Mouse (Mus musculus): Measurements from ENCODE around the gene Etv6. TPM values are rescaled to one million over a fixed set of nuclear protein-coding genes. Genes with fewer than 3 reads are reported as not detected.

Gene Etv6
- total RNA-seq, 2 experiments from 2014 or later = 16.9 to 18.5 TPM

DNA sequence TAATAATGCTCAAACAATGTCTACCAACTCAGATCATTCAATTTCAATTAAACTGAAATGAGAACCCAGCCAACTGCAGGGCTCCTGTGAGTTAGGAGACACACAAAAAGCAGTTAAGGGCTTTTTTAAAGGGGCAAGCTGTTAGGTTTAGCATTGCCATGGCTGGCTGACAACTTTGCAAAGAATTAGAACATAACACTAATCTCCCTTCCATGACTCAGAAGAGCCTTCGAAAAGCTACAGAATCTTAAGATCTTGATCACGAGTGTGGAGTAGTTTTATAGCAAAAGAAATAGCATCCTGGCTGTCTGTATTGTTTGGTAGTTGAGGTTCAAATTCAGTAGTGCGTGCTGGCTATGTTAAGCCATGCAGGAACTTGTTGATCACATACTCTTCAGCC is 182.9 kb downstream of the Etv6 start:
- DNase-seq (ENCODE audit: low spot score in 2 of 2) = peak in 1 of 2 experiments; percentile 39
- intact Hi-C loops (cut with DNase I) = loop anchor here (5.0 kb wide), 1 partner anchor 46 kb away; no protein-coding TSS in a partner anchor

DNA sequence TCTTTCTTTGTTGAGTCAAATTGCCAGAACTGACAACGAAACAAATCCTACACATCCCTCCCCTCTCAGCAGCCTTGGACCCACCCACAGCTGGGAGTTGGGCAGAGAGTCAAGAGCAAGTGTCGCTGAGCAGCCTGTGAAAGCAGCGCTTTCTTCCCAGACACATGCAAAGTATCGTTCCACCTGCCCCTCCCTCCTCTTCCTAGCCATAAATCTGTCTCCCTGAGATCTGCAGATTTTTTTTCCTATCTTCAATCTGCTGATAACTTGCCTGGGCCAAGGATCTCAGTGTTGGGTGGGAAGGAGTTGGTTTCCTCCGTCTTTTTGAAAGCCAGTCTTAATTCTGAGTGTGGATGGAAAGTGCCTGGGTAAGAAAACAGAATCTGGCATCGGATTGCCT is 183.9 kb downstream of the Etv6 start:
- intact Hi-C loops (cut with DNase I) = loop anchor here (5.0 kb wide), 1 partner anchor 47 kb away; no protein-coding TSS in a partner anchor
- DNase-seq (ENCODE audit: low spot score in 2 of 2) = peak; percentile 69 to 87

DNA sequence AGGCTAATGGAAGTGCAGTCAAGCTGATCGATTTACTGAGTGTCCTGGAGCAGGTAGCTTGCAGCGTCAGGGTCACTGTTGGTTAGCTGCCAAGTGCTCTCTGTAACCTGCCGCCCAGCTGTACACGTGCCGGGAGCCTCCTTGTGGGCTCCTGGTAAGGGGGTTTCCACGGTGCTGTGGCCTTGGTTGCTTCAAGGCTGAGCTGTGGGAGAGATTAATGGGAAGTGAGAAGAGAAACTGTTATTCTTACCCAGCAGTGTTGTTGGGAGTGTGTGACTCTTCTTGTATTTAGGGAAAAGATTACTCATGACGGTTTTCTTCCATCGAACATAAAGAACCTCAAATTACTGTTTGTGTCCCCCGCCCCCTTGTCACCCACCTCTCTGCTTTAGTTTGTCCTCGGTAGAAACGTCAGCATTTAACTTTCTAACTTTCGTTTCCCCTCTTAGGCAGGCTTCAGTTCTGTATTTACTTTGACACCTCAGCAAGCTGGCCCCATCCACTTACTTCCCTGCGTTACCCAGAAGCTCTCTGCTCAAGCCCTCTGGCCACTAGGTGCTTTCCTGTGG is 184.8 kb downstream of the Etv6 start:
- DNase-seq (ENCODE audit: low spot score in 2 of 2) = no peak
- intact Hi-C loops (cut with DNase I) = no loop called here

DNA sequence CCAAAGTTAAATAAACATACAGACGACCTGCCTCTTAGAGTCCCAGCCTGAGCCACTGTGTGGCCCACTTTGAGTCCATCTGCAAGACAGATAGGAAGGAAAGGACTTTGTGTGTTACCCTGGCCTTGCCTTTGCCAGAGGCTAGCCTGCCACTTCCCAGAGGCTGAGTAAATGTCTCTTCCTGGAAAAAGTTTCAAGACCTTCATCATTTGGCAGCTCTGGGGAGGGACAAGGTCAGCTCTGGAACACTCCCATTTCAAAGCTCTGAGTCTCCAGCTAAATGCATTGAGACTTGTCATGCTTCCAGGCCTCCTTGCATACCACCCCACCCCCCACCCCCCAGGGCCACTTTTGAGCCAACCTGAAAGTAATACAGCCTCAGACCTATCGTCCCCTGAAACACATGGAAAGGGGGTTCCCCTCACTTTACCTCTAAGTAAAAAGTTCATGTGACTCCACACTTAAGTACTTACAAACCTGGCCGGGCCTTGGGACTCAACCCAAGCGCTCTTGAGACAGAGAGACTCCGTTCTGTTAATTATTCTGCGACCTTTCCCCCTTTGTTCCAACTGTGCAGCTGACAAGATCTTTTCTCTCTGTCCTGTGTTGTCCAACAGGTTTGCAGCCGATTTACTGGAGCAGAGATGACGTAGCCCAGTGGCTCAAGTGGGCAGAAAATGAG is 186.9 kb downstream of the Etv6 start:
- DNase-seq (ENCODE audit: low spot score in 2 of 2) = no peak
- intact Hi-C loops (cut with DNase I) = no loop called here

DNA sequence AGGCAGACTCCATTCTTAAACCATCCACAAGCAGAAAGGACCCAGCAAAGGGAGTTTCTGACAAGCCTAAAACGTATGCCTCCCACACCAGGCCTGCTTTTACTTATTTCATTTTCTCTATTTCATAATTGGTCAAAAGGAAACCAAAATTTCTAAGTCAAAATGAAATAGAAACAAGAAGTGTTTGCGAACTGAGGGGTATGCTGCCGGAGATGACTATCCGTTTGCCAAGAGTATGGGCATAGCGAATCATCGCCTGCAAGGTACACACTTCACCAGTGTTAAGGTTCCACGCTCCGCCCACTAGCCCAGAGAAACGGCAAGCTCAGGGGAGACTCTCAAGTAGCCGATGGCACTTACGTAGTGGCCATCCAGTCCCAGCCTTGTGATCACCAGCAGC is 190.1 kb downstream of the Etv6 start:
- DNase-seq (ENCODE audit: low spot score in 2 of 2) = no peak
- intact Hi-C loops (cut with DNase I) = loop anchor here (5.0 kb wide), 1 partner anchor 102 kb away; no protein-coding TSS in a partner anchor

DNA sequence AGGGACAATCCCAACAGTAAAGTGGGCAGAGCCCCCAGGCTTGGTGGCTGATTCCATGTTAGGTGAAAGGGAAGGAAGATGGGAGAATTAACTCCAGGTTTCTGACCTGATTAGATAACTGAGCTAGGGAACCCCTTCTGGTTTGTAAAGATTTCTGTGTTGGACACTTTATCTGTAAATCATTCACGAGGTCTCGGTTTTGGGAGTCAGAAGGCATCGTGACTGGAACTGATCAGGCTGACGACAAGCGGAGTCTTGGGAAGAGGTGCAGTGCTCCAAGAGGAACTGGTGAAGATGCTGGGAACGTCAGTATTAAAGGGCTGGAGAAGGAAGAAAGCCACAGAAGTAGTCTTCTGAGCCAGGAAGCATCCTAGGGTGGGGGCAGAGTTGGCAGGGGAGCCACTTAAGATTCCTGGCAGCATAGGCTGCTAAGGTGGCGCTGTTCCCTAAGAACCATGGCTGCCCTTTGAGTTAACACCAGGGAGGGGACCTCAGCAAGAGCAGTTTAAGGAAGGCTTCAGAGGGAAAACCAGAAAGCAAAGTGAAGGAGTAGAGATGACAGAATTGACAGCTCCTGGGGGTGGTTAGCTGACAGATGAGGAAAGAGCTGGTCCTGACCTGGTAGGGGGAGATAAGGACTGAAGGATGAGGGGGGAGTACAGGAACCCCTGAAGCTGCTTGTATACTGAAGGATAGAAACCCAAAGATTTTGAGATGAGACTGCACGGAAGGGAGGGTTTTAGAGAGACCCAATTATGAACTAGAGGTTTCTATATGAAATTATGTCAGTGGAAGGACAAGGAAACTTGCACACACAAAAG is 191.1 kb downstream of the Etv6 start:
- intact Hi-C loops (cut with DNase I) = loop anchor here (5.0 kb wide), 1 partner anchor 101 kb away; no protein-coding TSS in a partner anchor
- DNase-seq (ENCODE audit: low spot score in 2 of 2) = no peak

DNA sequence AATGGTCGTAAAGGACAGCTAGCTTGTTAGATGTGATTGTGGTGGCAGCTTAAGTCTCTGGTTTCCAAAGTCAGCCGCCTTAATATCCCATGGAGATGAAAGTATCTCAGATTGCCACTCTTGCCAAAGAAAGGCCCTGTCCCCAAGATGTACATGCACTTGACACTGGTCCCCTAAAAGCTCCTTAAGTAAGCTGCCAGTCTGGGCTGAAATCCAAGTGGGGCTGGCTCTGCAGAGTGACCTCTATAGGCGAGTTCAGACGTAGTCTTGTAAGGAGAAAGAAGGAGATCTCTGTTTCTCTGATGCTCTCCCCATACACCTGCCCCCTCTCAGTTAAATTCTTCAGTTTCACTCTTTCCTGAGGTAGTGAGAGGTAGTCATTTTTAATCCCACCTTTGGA is 200.8 kb downstream of the Etv6 start:
- intact Hi-C loops (cut with DNase I) = no loop called here
- DNase-seq (ENCODE audit: low spot score in 2 of 2) = no peak

DNA sequence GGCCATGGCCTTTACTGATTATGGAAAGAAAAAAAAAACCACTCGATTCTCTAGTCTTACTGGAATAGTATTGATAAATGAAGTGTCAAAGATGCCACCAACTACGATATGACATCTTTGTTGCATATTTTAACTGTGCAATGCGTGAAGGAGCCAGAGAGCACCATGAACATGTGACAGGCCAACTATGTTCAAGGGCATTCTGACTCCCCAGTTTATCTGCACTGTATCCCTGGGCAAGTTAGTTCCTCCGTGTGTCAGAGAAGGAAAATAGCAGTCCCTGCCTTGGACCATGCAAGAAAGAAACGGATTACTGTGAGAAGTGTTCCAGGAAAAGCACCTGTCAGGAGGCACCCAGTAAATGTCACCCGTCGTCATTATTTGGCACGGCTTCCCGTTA is 203.0 kb downstream of the Etv6 start:
- intact Hi-C loops (cut with DNase I) = no loop called here
- no peak for DNase-seq (ENCODE audit: low spot score in 2 of 2)

DNA sequence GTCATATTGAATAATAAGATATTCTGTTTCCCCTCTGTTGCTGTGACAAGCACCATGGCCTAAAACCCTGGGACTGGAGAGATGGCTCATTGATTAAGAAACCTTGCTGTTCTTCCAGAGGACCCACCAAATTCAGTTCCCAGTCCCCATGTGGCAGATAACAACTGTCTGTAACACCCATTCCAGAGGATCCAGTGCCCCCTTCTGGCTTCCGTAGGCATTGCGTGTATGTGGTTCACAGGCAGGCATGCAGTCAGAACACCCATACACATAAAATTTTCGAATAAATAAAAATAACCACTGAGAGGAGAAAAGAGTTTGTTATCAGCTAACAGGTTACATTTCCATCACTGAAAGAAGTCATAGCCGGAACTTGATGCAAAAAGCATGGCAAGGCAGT is 205.5 kb downstream of the Etv6 start:
- no peak for DNase-seq (ENCODE audit: low spot score in 2 of 2)
- intact Hi-C loops (cut with DNase I) = no loop called here

DNA sequence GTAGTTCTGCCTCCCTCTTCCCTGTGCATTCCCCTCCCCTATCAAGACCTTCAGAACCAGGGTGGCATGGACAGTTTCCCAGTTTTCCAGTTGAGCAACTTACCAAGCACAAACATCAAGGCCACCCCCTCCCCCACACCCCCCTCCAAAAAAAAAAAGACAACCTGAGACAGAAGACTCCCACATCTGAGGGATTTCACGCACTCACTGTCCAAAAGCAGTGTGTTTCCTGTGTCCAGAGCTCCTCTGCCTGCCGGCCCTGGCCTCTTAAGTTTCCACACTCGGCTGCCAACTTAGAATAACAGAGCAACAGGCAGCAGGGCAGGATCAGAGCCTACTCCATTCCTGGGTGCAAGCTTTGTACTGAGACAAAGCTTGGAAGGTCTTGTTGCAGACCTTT is 207.6 kb downstream of the Etv6 start:
- intact Hi-C loops (cut with DNase I) = no loop called here
- DNase-seq (ENCODE audit: low spot score in 2 of 2) = no peak

DNA sequence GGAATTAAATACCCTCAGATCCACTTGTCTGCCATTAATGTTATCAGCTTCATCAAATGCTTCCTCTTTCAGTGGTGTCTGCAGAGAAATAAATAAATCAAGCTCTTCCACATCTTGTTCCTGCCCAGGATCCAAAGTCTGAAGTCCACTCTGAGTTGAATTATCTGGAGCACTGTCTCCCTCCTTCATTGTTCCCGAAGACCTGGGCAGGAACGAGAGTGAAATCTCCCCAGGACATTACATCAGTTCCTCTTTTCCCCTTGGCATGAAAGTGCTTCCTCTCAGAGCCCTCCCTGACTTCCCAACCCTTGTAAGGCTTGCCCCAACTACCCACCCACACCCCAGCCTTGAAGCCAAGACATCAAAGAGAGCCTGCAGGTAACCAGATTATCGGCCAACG is 208.0 kb downstream of the Etv6 start:
- no peak for DNase-seq (ENCODE audit: low spot score in 2 of 2)
- intact Hi-C loops (cut with DNase I) = no loop called here

DNA sequence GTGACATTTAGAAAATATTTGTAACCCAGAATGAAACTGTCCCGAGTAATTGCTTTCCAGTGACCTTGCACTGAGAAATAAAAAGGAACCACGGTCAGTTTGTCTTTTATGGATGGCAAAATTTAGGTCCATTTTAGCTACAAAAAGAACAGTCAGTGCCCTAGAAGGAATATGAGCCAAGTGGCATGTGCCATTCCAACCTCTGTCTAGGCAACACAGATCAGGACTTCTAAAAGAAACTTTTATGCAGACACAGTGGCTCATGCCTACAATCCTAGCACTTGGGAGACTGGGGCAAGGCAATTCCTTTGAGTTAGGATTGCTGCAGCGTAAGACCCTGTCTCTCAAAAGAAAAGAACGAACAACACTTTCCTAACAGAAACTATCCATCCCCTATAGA is 208.6 kb downstream of the Etv6 start:
- DNase-seq (ENCODE audit: low spot score in 2 of 2) = no peak
- intact Hi-C loops (cut with DNase I) = no loop called here

DNA sequence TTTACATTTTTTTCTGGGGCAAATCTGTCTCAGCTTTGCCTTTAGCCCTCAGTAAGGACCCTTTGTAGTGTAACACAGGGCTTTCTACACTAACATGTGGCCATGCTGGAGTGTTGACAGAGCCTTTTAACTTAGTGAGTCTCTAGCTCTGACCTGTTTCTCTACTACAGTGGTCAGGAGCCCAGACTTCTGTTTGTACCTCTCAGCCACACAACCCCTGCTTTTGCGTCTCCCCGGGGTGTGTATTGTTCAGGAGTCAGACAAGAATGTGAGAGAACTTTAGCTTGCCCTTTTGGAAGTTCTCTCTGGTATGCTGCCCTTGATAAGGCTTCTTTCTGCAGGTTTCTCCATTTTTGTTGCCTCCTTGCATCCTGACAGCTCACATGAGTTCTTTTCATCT is 210.6 kb downstream of the Etv6 start:
- no peak for DNase-seq (ENCODE audit: low spot score in 2 of 2)
- intact Hi-C loops (cut with DNase I) = no loop called here

DNA sequence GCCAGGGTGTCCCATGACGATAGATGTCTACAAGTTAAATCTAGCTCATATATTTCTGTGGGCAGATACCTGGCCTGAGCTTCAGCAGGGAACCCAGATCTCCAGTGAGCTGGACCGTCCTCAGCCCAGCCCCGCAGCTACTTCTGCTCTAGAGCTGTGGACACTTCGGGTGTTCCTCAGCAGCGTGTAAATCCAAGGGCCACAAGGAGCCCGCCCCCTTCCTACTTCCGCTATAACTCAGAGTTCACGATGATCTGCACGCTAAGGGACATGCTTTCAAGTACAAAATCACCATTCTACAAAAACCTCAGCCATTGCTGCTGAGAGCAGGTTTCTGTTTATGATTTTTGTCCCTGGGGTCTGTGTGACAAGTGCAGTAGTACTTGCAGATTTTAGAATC is 211.8 kb downstream of the Etv6 start:
- intact Hi-C loops (cut with DNase I) = no loop called here
- DNase-seq (ENCODE audit: low spot score in 2 of 2) = no peak

DNA sequence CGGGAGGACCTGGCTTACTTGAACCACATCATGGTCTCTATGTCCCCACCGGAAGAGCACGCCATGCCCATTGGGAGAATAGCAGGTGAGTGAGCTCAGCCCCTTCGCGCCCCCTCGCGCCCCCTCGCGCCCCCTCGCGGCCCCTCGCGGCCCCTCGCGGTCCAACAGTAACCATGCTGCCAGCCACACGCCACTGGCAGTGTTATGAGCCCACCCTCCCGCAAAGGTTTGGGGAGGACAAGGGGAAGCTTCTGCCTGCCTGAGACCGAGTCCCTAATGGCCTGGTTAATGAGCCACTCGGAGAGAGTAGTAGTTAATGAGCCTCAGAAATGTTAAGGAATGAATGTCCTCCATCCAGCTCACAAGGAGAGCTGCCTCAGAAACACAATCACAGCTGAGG is 213.2 kb downstream of the Etv6 start:
- intact Hi-C loops (cut with DNase I) = no loop called here

DNA sequence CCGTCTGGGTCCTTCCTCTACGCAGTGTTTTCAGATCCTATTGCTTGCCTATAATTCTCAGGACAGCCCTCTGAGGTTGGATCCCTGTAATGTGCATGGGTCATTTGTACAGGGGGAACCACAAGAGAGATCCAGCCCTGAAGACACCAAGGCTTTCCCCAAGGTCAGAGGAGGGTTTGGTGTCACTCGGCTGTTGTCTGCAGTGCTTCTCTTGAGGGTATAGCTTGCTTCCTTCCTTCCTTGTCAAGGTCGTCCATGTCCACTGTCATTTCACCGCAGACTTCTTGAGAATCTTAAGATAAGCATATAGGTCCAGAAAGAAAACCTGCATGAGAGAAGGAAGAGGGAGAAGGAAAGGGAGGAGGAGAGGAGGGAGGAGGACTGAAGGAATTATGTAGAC is 215.3 kb downstream of the Etv6 start:
- intact Hi-C loops (cut with DNase I) = loop anchor here (10.0 kb wide), 1 partner anchor 134 kb away; no protein-coding TSS in a partner anchor
- DNase-seq (ENCODE audit: low spot score in 2 of 2) = no peak

More for the DNA sequence above, 213.2 kb downstream of the Etv6 start:
- no peak for DNase-seq (ENCODE audit: low spot score in 2 of 2)

DNA sequence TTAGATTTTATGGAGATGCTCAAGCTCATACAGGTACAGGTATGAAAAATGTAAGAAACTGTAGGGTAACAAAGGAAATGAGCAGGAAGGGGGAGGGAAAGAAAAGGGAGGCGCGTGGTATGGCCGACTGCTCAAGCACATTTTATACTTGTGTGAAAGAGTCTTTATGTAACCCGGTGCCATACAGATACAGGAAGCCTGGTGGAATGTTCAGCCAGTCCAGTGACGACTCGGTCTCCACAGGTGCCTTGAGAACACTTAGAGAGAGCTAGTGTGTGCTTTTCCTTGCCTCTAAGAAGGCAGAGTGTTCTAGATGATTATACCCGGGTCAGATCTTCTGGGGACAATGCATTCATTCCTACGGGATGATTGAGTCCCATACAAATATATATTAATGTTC is 215.9 kb downstream of the Etv6 start:
- intact Hi-C loops (cut with DNase I) = loop anchor here (10.0 kb wide), 1 partner anchor 133 kb away; no protein-coding TSS in a partner anchor
- DNase-seq (ENCODE audit: low spot score in 2 of 2) = no peak

DNA sequence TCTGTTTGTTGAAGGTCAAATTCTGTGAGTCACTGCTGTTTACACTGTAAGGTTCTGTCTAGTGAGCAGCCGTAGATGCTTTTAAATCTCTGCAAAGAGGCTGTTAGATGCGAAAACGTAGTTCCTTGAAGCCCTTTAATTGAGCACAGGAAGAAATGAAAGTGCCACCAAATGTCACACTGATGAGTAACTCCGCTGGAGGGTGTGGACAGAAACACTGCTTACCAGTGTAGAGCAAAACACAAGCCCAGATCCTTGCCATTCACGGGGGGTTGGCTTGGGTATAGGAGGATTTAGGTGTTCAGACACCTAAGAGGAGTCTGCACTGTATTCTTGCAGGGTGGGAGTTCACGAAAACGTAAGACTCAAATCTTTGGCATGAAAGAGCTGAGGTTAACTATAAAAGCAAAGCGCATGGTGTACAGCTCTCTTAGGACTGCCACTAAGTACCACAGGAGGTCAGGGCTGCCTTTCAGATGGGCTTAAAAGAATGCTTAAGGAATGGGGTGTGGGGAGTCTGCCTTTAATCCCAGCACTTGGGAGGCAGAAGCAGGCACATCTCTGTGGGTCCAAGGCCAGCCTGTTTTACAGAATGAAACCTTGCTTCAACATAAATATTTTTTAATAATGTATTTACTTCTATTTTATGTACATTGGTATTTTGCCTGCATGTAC is 216.7 kb downstream of the Etv6 start:
- DNase-seq (ENCODE audit: low spot score in 2 of 2) = no peak
- intact Hi-C loops (cut with DNase I) = loop anchor here (10.0 kb wide), 1 partner anchor 133 kb away; no protein-coding TSS in a partner anchor

DNA sequence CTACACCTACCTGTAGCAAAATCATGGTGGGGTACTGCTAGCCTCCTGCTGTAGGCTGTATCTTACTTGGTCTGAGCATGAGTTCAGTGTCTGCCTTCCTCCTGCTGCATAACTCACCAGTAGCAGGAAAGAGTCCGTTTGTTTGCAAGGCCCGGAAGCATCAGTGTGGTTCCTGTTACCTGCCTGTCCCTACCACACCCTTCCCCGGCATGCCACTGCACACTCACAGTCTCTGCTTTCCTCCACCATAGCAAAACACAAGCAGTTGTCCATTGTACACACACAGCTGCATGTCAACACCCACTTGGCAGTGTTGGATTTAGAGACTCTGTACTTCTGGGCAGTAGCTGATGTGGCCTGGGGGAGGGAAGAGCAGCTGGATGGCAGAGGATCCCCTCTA is 220.9 kb downstream of the Etv6 start:
- no peak for DNase-seq (ENCODE audit: low spot score in 2 of 2)
- intact Hi-C loops (cut with DNase I) = loop anchor here (10.0 kb wide), 1 partner anchor 128 kb away; no protein-coding TSS in a partner anchor

DNA sequence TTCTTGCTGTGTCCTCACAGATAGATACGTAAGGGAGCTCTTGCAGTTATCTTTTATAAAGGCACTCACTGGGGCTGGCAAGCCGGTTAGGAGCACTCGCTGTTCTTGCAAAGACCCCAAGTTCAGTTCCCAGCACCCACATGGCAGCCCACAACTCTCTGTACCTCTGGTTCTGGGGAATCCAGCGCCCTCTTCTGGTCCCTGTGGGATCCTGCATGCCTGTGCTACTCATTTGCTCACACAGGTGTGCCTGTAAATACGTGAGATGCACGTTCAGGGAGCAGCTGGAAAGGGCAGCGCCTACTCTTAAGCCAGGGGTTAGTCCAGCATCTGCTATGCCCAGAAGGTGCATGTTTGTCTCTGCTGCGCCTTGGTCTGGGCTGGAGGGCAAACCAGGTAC is 224.4 kb downstream of the Etv6 start:
- intact Hi-C loops (cut with DNase I) = loop anchor here (10.0 kb wide), 1 partner anchor 125 kb away; no protein-coding TSS in a partner anchor
- no peak for DNase-seq (ENCODE audit: low spot score in 2 of 2)
